Mouse (Mus musculus): Measurements from ENCODE around the gene Coq9. TPM values are rescaled to one million over a fixed set of nuclear protein-coding genes. Genes with fewer than 3 reads are reported as not detected.
A peak's percentile ranks its signal among the peaks of the same experiment; 100 is the strongest.

The Coq9 gene
- polyA plus RNA-seq, 1 experiment, result 176 TPM

DNA sequence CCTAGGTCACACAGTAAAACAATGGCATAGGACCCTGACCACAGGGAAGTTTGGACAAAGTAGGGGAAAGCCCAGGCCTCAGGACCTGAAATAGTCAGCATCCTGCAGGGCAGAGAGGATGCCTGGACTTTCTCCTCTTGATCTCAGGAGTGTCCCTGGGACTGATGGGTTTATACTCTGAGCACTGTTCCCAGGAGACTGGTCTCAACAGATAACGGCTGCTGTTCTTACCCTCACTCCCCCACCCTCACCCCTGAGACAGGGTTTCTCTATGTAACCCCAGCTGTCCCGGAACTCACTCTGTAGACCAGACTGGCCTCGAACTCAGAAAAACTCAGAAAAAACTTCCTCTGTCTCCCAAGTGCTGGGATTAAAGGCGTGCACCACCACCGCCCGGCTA, 29.7 kb upstream of the Coq9 start:
- DNase-seq, result no peak
- TF ChIP-seq CTCF (IDR thresholded peaks at IDR 0.05; ENCODE audit: borderline replicate concordance, control insufficient read depth, extremely low read depth, insufficient read depth, low read length, poor library complexity) (no peak), POLR2A (IDR thresholded peaks at IDR 0.05; ENCODE audit: control insufficient read depth, extremely low read depth, insufficient read depth, low read length, poor library complexity) (no peak)
- Histone ChIP-seq H3K27me3 (ENCODE audit: control insufficient read depth, insufficient read depth, low read length) (no peaks in the 10 kb centered on the region), H3K36me3 (ENCODE audit: control insufficient read depth, insufficient read depth, low read length) (no peaks in the 10 kb centered on the region), H3K27ac (ENCODE audit: control insufficient read depth, insufficient read depth, low read length) (no peak overlapping the region), H3K4me3 (ENCODE audit: control insufficient read depth, insufficient read depth, low read length) (no peak overlapping the region), H3K4me1 (replicated peaks; ENCODE audit: control insufficient read depth, insufficient read depth, low read length) (no peaks in the 10 kb centered on the region)
- 93% methylated on average over 6 of the region's 6 CpGs for WGBS

DNA sequence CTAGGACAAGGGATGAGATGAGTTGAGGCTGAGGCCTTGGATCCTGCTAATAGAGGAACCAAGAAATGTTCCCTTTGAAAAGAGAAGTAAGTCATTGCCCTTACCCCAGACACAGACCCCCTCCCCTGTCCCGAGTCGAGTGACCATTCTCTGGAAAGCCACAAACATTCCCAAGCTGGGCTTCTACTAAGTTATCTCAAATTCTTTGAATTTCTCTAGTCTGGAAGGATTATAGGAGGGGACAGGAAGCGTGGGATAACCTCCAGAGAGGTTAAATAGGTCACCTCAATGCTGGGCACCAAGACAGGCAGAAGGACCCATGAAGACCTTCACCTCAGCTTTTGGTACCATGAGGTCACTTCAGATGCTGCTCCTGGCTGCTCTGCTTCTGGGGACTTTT, 28.0 kb upstream of the Coq9 start, which contains the start of gene Ccl17:
Ccl17 (plus strand) TSS at position 301 of the 400 bp plus-strand sequence.
- Histone ChIP-seq H3K36me3 (ENCODE audit: control insufficient read depth, insufficient read depth, low read length) (no peaks in the 10 kb centered on the region), H3K27me3 (ENCODE audit: control insufficient read depth, insufficient read depth, low read length) (no peaks in the 10 kb centered on the region), H3K27ac (ENCODE audit: control insufficient read depth, insufficient read depth, low read length) (no peak within 1 kb of the TSS), H3K4me1 (replicated peaks; ENCODE audit: control insufficient read depth, insufficient read depth, low read length) (no peaks in the 10 kb centered on the region), H3K4me3 (ENCODE audit: control insufficient read depth, insufficient read depth, low read length) (no peak within 1 kb of the TSS)
- DNase-seq, result no peak
- no peak for TF ChIP-seq CTCF (IDR thresholded peaks at IDR 0.05; ENCODE audit: borderline replicate concordance, control insufficient read depth, extremely low read depth, insufficient read depth, low read length, poor library complexity)
- no peak for TF ChIP-seq POLR2A (IDR thresholded peaks at IDR 0.05; ENCODE audit: control insufficient read depth, extremely low read depth, insufficient read depth, low read length, poor library complexity)
- WGBS, result 81% methylated on average over 3 of the region's 3 CpGs

DNA sequence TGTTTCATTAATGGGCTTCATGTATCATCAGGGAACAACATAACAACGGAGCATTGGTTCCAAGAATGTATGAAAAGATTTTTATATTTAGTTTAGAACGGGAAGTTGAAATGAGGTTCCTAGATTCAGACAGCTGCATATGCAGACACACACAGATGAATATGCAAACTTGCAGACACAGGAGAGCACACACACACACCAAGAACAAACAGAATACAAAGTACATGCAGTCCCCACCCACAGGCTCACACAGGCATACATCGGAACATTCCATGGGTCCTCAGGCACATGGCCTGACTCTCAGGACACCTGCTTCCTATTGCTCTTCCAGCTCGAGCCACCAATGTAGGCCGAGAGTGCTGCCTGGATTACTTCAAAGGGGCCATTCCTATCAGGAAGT, 27.3 kb upstream of the Coq9 start:
- no peak overlapping the region for H3K27ac ChIP-seq (ENCODE audit: control insufficient read depth, insufficient read depth, low read length)
- WGBS, result 90% methylated on average over 5 of the region's 5 CpGs
- TF ChIP-seq POLR2A (IDR thresholded peaks at IDR 0.05; ENCODE audit: control insufficient read depth, extremely low read depth, insufficient read depth, low read length, poor library complexity), result no peak
- no peak for TF ChIP-seq CTCF (IDR thresholded peaks at IDR 0.05; ENCODE audit: borderline replicate concordance, control insufficient read depth, extremely low read depth, insufficient read depth, low read length, poor library complexity)
- H3K27me3 ChIP-seq (ENCODE audit: control insufficient read depth, insufficient read depth, low read length), result no peaks in the 10 kb centered on the region
- H3K4me3 ChIP-seq (ENCODE audit: control insufficient read depth, insufficient read depth, low read length), result no peak overlapping the region
- no peak for DNase-seq
- H3K4me1 ChIP-seq (replicated peaks; ENCODE audit: control insufficient read depth, insufficient read depth, low read length), result no peaks in the 10 kb centered on the region
- H3K36me3 ChIP-seq (ENCODE audit: control insufficient read depth, insufficient read depth, low read length), result no peaks in the 10 kb centered on the region

DNA sequence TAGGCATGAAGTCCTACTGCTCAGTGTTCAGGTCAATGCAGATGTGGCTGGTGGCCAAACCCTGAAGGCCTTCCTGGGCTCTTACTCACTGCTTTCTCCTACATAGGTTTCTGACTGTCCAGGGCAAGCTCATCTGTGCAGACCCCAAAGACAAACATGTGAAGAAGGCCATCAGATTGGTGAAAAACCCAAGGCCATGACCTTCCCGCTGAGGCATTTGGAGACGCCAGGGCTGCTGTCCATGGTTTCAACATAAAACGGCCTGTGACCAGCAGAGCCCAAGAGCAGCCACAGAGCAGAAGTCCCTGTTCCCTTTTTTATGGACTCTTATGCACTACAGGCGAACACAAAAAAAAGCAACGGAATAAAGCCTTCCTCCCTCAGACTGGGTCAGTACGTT, 26.5 kb upstream of the Coq9 start:
- no peaks in the 10 kb centered on the region for H3K36me3 ChIP-seq (ENCODE audit: control insufficient read depth, insufficient read depth, low read length)
- no peak overlapping the region for H3K27ac ChIP-seq (ENCODE audit: control insufficient read depth, insufficient read depth, low read length)
- H3K4me3 ChIP-seq (ENCODE audit: control insufficient read depth, insufficient read depth, low read length), result no peak overlapping the region
- no peaks in the 10 kb centered on the region for H3K27me3 ChIP-seq (ENCODE audit: control insufficient read depth, insufficient read depth, low read length)
- DNase-seq, result no peak
- 79% methylated on average over 6 of the region's 6 CpGs for WGBS
- TF ChIP-seq CTCF (IDR thresholded peaks at IDR 0.05; ENCODE audit: borderline replicate concordance, control insufficient read depth, extremely low read depth, insufficient read depth, low read length, poor library complexity), result no peak
- TF ChIP-seq POLR2A (IDR thresholded peaks at IDR 0.05; ENCODE audit: control insufficient read depth, extremely low read depth, insufficient read depth, low read length, poor library complexity), result no peak
- H3K4me1 ChIP-seq (replicated peaks; ENCODE audit: control insufficient read depth, insufficient read depth, low read length), result no peaks in the 10 kb centered on the region

DNA sequence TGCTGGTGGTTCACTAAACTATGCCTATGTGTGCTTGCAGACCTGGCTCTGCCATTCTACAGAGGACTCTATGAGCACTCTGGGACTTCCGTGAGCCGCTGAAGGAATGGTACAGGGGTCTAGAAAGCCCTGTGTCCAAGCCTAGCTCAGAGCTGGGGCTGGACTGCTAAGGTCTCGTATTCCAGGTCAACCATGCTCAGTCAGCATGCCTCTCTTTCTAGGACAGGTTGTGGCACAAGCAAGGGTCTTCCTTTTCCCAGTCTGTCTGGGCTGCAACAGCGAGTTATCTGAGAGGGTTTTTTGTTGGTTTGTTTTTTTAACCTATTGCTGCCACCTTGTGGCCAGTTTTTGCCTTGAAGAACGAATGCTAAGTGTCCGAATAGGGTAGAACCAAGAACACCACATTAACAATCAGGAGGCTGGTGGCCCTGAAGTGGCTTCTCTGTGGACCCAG, 25.4 kb upstream of the Coq9 start:
- 33% methylated on average over 6 of the region's 6 CpGs for WGBS
- TF ChIP-seq POLR2A (IDR thresholded peaks at IDR 0.05; ENCODE audit: control insufficient read depth, extremely low read depth, insufficient read depth, low read length, poor library complexity), result no peak
- TF ChIP-seq CTCF (IDR thresholded peaks at IDR 0.05; ENCODE audit: borderline replicate concordance, control insufficient read depth, extremely low read depth, insufficient read depth, low read length, poor library complexity), result no peak
- Histone ChIP-seq H3K27ac (ENCODE audit: control insufficient read depth, insufficient read depth, low read length) (no peak overlapping the region), H3K4me1 (replicated peaks; ENCODE audit: control insufficient read depth, insufficient read depth, low read length) (no peaks in the 10 kb centered on the region), H3K27me3 (ENCODE audit: control insufficient read depth, insufficient read depth, low read length) (no peaks in the 10 kb centered on the region), H3K36me3 (ENCODE audit: control insufficient read depth, insufficient read depth, low read length) (no peaks in the 10 kb centered on the region), H3K4me3 (ENCODE audit: control insufficient read depth, insufficient read depth, low read length) (no peak overlapping the region)
- DNase-seq, result peak; percentile 76

DNA sequence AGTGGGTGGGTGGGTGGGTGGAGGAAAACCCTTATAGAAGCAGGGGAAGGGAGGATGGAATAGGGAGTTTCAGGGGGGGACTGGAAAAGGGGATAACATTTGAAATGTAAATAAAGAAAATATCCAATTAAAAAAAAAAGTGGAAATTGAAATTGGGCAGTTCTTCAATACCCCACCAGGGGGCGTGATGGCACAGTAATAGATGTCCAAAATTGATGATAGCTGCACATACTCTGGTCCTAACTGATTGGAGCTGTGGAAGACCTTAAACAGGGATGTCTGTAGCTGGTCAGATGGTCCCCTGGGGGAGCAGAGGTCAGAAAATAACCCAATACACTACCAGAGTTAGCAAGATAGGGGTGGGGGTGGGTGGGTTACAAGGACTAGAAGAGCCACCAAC, 23.6 kb upstream of the Coq9 start:
- no peaks in the 10 kb centered on the region for H3K36me3 ChIP-seq (ENCODE audit: control insufficient read depth, insufficient read depth, low read length)
- WGBS, result 0% methylated on average over 1 of the region's 1 CpGs
- H3K27me3 ChIP-seq (ENCODE audit: control insufficient read depth, insufficient read depth, low read length), result no peaks in the 10 kb centered on the region
- TF ChIP-seq CTCF (IDR thresholded peaks at IDR 0.05; ENCODE audit: borderline replicate concordance, control insufficient read depth, extremely low read depth, insufficient read depth, low read length, poor library complexity) (no peak), POLR2A (IDR thresholded peaks at IDR 0.05; ENCODE audit: control insufficient read depth, extremely low read depth, insufficient read depth, low read length, poor library complexity) (no peak)
- H3K4me3 ChIP-seq (ENCODE audit: control insufficient read depth, insufficient read depth, low read length), result no peak overlapping the region
- no peak overlapping the region for H3K27ac ChIP-seq (ENCODE audit: control insufficient read depth, insufficient read depth, low read length)
- peak; percentile 33 for DNase-seq
- peaks cover 4% of the 10 kb centered on the region; the same call in 1 of the 2 replicates for H3K4me1 ChIP-seq (replicated peaks; ENCODE audit: control insufficient read depth, insufficient read depth, low read length)

DNA sequence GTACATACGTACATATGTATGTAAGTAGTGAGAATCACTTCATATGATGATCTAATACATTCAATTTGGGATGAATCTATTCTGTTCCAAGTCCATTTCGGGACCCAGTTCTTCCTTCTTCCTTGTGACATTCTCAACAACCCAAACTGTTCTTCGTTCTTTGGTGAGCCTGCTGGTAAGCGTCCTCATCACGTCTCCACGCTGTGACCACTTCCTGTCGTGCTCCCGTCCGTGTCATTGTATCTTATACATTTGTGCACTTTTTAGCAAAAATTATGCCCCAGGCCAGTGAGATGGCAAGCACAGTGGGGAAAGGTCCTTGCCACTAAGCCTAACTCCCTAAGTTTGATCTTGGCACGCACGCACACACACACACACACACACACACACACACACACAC, 20.2 kb upstream of the Coq9 start:
- WGBS, result 38% methylated on average over 11 of the region's 11 CpGs
- Histone ChIP-seq H3K27me3 (ENCODE audit: control insufficient read depth, insufficient read depth, low read length) (no peaks in the 10 kb centered on the region), H3K36me3 (ENCODE audit: control insufficient read depth, insufficient read depth, low read length) (peaks cover 7% of the 10 kb centered on the region), H3K4me1 (replicated peaks; ENCODE audit: control insufficient read depth, insufficient read depth, low read length) (peaks cover 4% of the 10 kb centered on the region; the same call in 1 of the 2 replicates), H3K27ac (ENCODE audit: control insufficient read depth, insufficient read depth, low read length) (no peak overlapping the region), H3K4me3 (ENCODE audit: control insufficient read depth, insufficient read depth, low read length) (no peak overlapping the region)
- DNase-seq, result no peak
- TF ChIP-seq CTCF (IDR thresholded peaks at IDR 0.05; ENCODE audit: borderline replicate concordance, control insufficient read depth, extremely low read depth, insufficient read depth, low read length, poor library complexity) (no peak), POLR2A (IDR thresholded peaks at IDR 0.05; ENCODE audit: control insufficient read depth, extremely low read depth, insufficient read depth, low read length, poor library complexity) (no peak)

All from thymus, adult 2 months (tissue).